Mouse (Mus musculus) urinary bladder, postnatal 14 days (tissue): ENCODE measurements around the gene Wwox.

Experiments used
- DNase-seq: peaks from one replicate; pipeline ENCODE4 v3.0.0; 2021; ENCODE audit warnings: low spot score

Wwox gene

DNA sequence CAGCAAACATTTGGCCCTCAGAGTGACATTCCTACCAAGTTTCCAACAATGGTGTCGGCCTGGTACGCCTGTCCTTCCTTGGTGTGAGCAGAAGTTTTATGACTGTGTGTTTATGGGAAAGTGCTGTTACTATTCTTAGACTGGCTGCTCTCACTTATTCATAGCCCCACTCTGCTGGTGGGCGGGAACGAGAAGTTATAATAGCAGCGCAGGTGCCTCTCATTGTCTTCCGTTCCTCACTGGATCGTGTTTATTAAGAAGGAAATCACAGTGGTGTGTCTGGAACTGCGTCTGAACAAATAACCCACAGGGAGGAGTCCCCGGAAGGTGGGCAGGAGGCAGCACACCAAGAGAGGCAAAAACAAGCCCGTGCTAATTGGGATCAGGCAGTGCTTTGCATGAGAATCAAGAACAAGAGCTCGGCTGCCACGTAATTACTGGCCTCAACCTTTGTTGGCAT lies 533.6 kb downstream of the Wwox start:
- no peak for DNase-seq

GRCm38 (mm10) chr8:114974336-114974950 lies 535.0 kb downstream of the Wwox start:
- DNase-seq, result no peak

DNA sequence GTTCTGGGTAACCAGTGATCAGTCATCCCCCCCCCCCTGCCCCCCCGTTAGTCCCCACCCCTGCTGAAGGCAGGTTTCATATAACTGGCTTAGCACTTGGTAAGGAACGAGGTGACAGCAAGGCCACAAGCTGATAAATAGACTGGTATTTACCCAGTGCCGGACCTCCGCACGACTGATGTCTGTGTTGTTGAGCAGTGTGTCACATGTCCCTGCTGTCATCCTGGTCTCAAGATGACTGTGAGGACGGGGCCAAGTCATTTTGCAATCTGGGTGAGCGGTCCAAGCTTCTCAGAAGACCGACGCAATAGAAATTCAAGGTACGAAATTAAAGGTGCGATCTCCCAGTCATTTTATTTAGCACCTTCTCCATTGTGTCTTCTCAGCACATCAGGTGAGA lies 538.3 kb downstream of the Wwox start:
- DNase-seq, result no peak

DNA sequence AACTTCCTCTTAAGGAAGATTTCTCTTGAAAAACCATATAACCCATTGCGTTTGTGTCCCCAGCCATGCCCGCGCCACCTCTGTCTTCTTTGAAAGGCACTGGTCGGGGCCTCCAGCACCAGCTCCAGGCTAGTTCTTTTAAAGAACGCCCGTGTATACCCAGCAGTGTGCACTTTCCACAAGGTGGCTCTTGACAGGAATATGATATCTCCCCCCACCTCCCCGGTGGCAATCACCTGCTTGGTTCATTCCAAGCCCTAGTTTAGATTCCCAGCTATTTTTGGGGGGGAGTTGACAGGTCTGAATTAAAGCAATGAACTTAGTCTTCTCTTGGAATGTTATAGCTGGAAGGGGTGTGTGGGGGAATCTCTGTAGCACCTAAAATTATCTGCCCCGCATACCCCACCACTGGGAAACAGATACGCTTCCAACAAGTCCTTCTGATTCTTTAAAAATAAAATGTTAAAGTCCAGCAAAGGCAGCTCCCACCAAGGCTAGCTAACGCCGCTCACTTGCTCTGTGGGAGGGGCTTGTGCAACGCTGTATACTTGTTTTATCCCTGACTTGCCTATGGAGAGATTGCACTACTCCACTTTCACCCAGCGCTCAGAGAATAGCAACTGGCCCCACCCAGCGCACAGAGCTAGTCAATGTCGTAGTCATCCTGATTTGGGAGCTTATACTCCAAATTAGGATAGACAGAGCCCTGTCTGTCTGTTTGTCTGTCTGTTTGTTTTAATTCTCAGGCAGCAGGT lies 538.9 kb downstream of the Wwox start:
- DNase-seq, result no peak

GRCm38 (mm10) chr8:114979671-114980070 lies 540.2 kb downstream of the Wwox start:
- no peak for DNase-seq

GRCm38 (mm10) chr8:114982762-114983161 lies 543.3 kb downstream of the Wwox start:
- no peak for DNase-seq

DNA sequence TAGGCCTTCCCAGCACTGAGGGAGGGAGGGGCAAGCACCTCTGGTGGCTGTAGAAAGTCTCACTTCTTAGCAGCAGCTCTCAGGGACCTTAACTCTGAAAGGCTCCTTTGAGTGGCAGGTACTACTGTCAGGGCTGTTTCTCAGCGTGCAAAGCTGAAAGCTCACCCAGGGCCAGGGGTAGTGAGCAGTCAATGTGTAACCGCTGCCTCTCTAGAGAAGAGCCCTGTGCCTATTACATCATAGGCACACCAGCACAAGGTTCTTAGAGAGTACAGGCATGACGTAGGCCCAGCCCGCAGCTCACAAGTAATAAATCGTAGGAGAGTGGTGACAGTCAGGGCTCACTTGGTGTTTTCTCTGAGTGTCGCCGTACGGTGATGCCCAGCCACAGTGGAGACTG lies 545.0 kb downstream of the Wwox start:
- DNase-seq, result no peak

GRCm38 (mm10) chr8:114985996-114986395 lies 546.5 kb downstream of the Wwox start:
- no peak for DNase-seq

DNA sequence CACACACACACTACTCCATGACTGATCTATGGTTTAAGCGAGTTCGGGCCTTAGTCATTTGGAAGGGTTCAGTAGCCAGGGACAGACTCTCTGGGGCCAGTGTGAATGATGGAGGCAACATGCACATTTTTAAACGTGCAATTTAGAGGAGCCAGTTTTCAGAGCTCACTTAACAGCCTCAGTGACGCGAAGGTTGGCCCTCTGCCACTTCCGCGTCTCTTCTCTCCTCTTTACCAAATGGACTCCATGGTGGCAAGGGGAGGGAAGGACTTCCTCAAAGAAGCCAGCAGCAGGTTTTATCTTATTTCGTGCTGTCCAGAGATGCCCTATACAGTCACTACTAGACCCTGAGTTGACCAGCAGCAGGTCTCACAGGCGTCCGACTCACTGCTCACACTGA lies 547.5 kb downstream of the Wwox start:
- no peak for DNase-seq

DNA sequence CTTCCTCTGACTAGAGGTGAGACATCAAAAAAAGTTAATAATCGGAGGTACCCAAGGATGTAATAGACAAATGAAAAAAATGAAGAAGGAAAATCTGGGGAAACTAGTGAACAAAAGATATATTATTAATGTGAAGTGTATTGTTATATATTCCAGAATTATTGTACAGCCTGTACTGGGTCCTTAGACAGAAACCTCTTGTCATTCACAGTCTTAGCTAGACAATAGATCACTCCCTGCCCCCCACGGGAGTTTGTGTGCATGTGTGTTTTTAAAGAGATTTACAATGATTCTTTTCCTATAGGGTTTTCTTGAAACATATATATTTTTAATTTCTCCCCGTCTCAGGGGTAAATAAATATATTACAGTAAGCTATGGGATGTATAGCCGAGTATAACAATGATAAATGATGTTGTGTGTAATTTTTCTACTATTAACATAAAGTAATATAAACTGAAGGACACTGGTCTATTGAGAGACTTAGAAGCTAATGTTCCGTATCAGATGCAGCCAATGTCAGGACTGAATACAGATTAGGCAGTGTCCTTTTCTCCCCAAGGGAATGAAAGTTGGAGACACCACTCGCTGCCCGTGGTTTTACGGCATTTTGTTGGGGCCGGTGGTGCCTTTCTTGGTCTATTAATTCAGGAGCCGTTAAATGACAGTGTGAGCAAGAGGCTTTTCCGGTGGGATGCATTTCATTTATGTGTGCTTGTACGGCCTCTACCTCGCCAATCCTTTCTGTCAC lies 551.6 kb downstream of the Wwox start:
- no peak for DNase-seq

DNA sequence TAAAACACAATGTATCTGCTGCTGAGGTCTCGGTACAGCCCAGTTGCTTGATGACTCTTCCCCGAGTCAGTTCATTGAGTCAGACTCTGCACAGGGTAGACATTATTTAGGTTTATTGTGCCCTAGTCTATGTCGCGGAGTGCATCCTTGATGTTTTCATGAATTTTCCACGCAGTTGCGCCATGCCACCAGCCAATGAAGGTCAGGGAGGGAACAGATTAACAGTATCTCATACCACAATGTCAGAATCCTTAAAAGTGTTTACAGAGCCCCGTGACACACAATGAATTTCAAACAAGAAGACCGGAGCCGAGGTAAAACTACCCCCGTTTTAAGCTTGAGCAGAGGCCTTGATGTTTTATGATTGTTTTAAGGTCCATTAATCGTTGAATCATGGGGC lies 561.3 kb downstream of the Wwox start:
- no peak for DNase-seq

DNA sequence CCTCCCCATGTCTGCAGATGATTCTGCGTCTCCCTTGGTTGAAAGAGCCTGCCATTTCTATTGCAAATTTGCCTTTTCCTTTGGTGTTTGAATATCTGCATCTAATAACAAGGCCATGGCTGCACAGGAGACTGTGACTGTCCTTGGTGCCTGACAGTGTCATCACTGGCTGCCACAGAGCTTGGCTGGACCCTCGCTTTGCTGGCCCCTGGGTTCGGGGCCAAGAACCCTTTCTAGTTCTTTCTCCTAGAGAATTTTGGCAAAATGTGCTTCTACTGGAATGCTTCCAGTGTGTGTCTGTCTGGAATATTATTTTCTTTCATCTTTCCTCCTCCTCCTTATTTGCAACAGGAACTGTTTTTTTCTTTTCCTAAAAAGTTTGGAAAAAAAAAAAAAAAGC lies 565.6 kb downstream of the Wwox start:
- DNase-seq, result no peak

GRCm38 (mm10) chr8:115006561-115006960 lies 567.1 kb downstream of the Wwox start:
- no peak for DNase-seq

DNA sequence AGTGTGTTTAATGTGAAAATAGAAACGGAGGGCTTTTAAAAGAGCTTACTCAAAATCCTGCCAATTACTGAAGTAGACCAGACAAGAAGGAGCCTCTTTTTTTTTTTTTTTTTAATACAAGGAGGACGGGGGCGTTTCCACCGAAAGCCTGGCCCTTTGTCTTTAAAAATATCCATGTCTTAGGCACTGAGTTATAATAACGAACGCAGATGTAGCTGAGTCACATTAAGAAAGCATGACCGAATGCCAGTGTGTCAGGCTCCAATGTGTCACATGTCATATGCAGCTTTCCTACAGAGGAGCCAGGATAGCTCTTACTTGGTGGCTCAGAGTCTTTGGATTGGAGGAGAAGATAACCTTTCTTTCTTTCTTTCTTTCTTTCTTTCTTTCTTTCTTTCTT lies 567.8 kb downstream of the Wwox start:
- DNase-seq, result no peak

GRCm38 (mm10) chr8:115008624-115009620 lies 569.5 kb downstream of the Wwox start:
- DNase-seq, result no peak

- DNase-seq, result no peak
These were observed 570.7 kb downstream of the Wwox start for GRCm38 (mm10) chr8:115009897-115010768.

DNA sequence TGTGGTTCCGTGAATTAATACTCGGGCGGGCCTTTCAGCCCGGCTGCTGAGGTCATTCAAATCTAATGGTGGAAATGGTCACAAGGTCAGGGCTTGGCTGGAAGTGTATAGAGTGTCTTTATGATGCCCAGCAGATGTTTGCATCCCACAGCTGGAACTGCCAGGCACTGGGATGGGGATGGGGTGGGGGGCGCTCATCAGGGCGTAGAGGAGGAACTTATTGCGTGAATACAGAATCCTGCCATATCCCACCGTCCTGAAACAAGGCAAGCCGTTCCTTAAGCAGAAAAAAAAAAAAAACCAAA lies 571.3 kb downstream of the Wwox start:
- DNase-seq, result no peak

DNA sequence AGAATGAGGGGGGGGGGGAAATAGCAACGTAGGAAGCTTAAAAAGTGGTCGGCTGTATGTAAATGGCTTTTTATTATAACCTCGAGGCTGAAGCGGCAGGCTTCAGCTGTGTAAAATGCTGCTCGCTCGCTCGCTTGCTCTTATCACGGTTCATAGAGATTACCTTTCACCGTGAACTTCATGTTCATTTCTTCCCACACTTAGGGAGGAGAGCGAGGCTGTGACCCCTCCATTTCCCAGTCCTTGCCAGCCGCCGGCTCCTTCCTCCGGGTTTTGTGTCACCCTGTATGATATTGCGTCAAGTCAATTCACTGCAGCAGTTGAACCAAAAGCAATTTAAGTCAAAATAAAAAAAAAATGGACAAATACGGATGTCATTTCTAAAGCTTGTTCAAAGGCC lies 580.2 kb downstream of the Wwox start:
- DNase-seq, result no peak

GRCm38 (mm10) chr8:115021731-115022130 lies 582.3 kb downstream of the Wwox start:
- no peak for DNase-seq

DNA sequence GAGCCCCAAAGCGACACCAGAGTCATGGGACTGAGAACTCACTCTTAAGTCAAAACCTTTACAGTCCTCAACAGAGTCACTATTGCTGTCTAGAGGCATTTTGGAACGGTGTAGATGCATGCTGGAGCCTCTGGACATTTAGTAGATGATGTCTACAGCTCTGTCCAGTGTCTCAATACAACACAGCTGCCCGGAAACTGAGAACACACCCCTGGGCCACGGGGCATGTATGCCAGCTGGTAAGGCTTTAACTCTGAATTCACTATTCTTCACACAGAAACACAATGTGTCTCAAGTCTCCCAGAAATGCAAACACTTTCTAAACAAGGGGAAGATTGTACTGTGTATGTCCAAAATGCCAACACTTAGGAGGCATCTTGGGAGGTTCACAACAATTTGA lies 584.6 kb downstream of the Wwox start:
- no peak for DNase-seq
